Mouse (Mus musculus): ENCODE data around the gene B230118H07Rik.

DNA sequence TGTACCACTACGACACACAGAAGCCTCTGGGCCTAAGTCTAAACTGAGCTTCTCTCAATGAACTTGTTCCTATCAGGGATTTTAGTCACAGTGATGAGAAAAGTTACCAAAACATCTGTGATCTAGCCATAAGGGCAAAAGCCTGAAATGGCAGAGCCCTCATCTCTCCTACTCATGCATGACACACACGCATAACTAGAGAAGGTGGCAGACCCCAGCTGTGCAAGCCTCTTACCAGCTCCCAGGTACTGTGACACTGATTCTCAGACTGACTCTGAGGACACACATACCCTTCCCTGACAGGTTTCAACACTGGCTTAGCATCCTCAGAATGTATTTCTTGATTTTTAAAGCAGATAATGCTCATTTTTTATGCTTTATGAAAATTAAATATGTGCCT is 103.7 kb downstream of the B230118H07Rik start:
- TF ChIP-seq CTCF (IDR thresholded peaks at IDR 0.05; ENCODE audit: low read depth, low read length), result no peak
- no peak for TF ChIP-seq EP300 (IDR thresholded peaks at IDR 0.05; ENCODE audit: insufficient read depth, low read depth, low read length)
